Mouse (Mus musculus): ENCODE measurements around the gene Vti1a. TPM values are rescaled to one million over a fixed set of nuclear protein-coding genes. Genes with fewer than 3 reads are reported as not detected.

The Vti1a gene
- polyA plus RNA-seq, 1 experiment, result 39.5 TPM

DNA sequence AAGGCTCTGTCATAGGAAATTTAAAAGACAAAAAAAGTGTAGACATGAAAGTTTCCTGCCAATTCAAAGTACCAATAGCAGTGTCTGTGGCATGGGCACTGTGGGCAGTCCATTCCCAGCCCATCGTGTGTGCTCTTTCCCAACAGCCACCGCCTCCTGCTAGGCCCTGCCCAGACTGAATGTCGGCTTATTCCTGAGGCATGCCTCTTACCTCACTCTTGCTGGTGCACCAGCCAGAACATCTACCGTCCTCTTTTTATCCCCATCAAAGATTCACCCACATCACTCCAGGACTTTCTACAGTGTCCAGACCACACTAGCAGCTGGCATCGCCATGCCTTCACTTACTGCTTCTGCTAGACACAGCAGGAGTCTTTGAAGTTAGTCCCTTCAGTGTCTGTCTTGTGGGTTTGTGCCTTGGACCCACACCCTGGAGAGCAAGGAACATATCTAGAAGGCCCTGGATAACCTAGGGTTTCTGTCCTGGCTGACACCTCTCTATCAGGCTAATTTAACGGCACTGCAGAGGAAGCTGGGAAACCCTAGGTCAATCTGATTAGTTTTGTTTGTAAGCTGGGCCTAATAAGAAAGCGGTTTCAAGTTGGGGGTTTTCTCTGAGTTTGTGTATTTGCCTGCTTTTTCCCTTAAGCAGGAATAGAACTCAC is 220.3 kb downstream of the Vti1a start:
- TF ChIP-seq CTCF (IDR thresholded peaks at IDR 0.05; ENCODE audit: extremely low read depth, insufficient read depth, low read length) (no peak), POLR2A (IDR thresholded peaks at IDR 0.05; ENCODE audit: extremely low read depth, insufficient read depth, low read length) (no peak)
- H3K4me3 ChIP-seq (ENCODE audit: insufficient read depth, low read length), result no peak overlapping the region
- no peak overlapping the region for H3K27ac ChIP-seq (ENCODE audit: insufficient read depth, low read length)
- H3K4me1 ChIP-seq (ENCODE audit: control insufficient read depth, insufficient read depth, low read length), result no peaks in the 10 kb centered on the region

- no peak overlapping the region for H3K4me3 ChIP-seq (ENCODE audit: insufficient read depth, low read length)
- no peak for TF ChIP-seq POLR2A (IDR thresholded peaks at IDR 0.05; ENCODE audit: extremely low read depth, insufficient read depth, low read length)
- TF ChIP-seq CTCF (IDR thresholded peaks at IDR 0.05; ENCODE audit: extremely low read depth, insufficient read depth, low read length), result peak; percentile 54
- H3K27ac ChIP-seq (ENCODE audit: insufficient read depth, low read length), result no peak overlapping the region
- H3K4me1 ChIP-seq (ENCODE audit: control insufficient read depth, insufficient read depth, low read length), result no peaks in the 10 kb centered on the region
Observed at GRCm38 (mm10) chr19:55537691-55538090, 221.6 kb downstream of the Vti1a start.

- no peaks in the 10 kb centered on the region for H3K4me1 ChIP-seq (ENCODE audit: control insufficient read depth, insufficient read depth, low read length)
- no peak overlapping the region for H3K4me3 ChIP-seq (ENCODE audit: insufficient read depth, low read length)
- no peak overlapping the region for H3K27ac ChIP-seq (ENCODE audit: insufficient read depth, low read length)
- TF ChIP-seq POLR2A (IDR thresholded peaks at IDR 0.05; ENCODE audit: extremely low read depth, insufficient read depth, low read length) (no peak), CTCF (IDR thresholded peaks at IDR 0.05; ENCODE audit: extremely low read depth, insufficient read depth, low read length) (no peak)
Observed at GRCm38 (mm10) chr19:55541641-55542040, 225.5 kb downstream of the Vti1a start.

- Histone ChIP-seq H3K4me1 (ENCODE audit: control insufficient read depth, insufficient read depth, low read length) (no peaks in the 10 kb centered on the region), H3K27ac (ENCODE audit: insufficient read depth, low read length) (no peak overlapping the region), H3K4me3 (ENCODE audit: insufficient read depth, low read length) (no peak overlapping the region)
- TF ChIP-seq POLR2A (IDR thresholded peaks at IDR 0.05; ENCODE audit: extremely low read depth, insufficient read depth, low read length) (no peak), CTCF (IDR thresholded peaks at IDR 0.05; ENCODE audit: extremely low read depth, insufficient read depth, low read length) (no peak)
Observed at GRCm38 (mm10) chr19:55542461-55542860, 226.4 kb downstream of the Vti1a start.

- Histone ChIP-seq H3K4me1 (ENCODE audit: control insufficient read depth, insufficient read depth, low read length) (no peaks in the 10 kb centered on the region), H3K27ac (ENCODE audit: insufficient read depth, low read length) (no peak overlapping the region), H3K4me3 (ENCODE audit: insufficient read depth, low read length) (no peak overlapping the region)
- no peak for TF ChIP-seq CTCF (IDR thresholded peaks at IDR 0.05; ENCODE audit: extremely low read depth, insufficient read depth, low read length)
- no peak for TF ChIP-seq POLR2A (IDR thresholded peaks at IDR 0.05; ENCODE audit: extremely low read depth, insufficient read depth, low read length)
Observed at GRCm38 (mm10) chr19:55543188-55543587, 227.1 kb downstream of the Vti1a start.

DNA sequence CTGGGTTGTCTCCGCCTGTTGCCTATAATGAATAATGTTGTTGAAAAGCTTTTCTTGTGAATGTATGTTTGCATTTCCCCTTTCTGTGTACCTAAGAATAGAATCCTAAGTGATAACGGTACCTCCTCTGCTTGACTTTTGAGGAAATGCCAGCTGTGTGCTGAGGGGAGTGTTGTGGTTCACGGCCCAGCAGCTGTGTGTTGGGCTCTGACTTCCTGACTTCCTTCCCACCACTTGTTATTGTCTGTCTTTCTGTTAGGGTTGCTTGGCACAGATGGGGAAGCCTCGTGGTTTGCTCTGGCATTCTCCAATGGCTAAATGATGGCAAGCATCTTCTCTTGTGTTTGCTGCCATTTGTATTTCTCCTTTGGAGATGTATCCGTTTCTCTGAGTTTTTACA is 228.4 kb downstream of the Vti1a start:
- TF ChIP-seq POLR2A (IDR thresholded peaks at IDR 0.05; ENCODE audit: extremely low read depth, insufficient read depth, low read length), result no peak
- no peak for TF ChIP-seq CTCF (IDR thresholded peaks at IDR 0.05; ENCODE audit: extremely low read depth, insufficient read depth, low read length)
- H3K4me3 ChIP-seq (ENCODE audit: insufficient read depth, low read length), result no peak overlapping the region
- no peak overlapping the region for H3K27ac ChIP-seq (ENCODE audit: insufficient read depth, low read length)
- H3K4me1 ChIP-seq (ENCODE audit: control insufficient read depth, insufficient read depth, low read length), result no peaks in the 10 kb centered on the region

DNA sequence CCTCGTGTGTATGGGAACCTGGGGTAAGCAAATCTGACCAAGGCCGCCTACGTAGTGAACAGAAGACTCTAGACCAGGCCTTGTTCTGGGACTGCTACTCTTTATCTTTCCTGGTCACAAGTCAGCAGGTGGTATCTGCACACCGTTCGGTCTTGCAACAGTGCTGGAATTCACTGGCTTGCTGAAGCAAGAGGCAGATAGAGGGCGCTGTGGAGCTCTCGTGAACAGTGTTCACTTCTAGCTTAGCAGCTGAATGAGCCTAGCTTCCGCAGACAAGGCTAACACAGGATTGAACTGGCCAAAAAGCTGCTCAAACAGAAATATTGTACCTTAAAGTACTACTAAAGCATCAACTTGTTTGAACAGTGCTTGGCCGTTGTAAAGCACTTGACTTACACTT is 229.4 kb downstream of the Vti1a start:
- H3K4me3 ChIP-seq (ENCODE audit: insufficient read depth, low read length), result no peak overlapping the region

GRCm38 (mm10) chr19:55546009-55546528 is 230.0 kb downstream of the Vti1a start:
- H3K27ac ChIP-seq (ENCODE audit: insufficient read depth, low read length), result no peak overlapping the region
- H3K4me3 ChIP-seq (ENCODE audit: insufficient read depth, low read length), result no peak overlapping the region
- no peaks in the 10 kb centered on the region for H3K4me1 ChIP-seq (ENCODE audit: control insufficient read depth, insufficient read depth, low read length)
- TF ChIP-seq POLR2A (IDR thresholded peaks at IDR 0.05; ENCODE audit: extremely low read depth, insufficient read depth, low read length) (no peak), CTCF (IDR thresholded peaks at IDR 0.05; ENCODE audit: extremely low read depth, insufficient read depth, low read length) (no peak)

More for the DNA sequence above, 229.4 kb downstream of the Vti1a start:
- TF ChIP-seq POLR2A (IDR thresholded peaks at IDR 0.05; ENCODE audit: extremely low read depth, insufficient read depth, low read length) (no peak), CTCF (IDR thresholded peaks at IDR 0.05; ENCODE audit: extremely low read depth, insufficient read depth, low read length) (peak; percentile 81)
- no peaks in the 10 kb centered on the region for H3K4me1 ChIP-seq (ENCODE audit: control insufficient read depth, insufficient read depth, low read length)
- no peak overlapping the region for H3K27ac ChIP-seq (ENCODE audit: insufficient read depth, low read length)

GRCm38 (mm10) chr19:55548206-55548605 is 232.1 kb downstream of the Vti1a start:
- no peak for TF ChIP-seq POLR2A (IDR thresholded peaks at IDR 0.05; ENCODE audit: extremely low read depth, insufficient read depth, low read length)
- no peak for TF ChIP-seq CTCF (IDR thresholded peaks at IDR 0.05; ENCODE audit: extremely low read depth, insufficient read depth, low read length)
- no peak overlapping the region for H3K27ac ChIP-seq (ENCODE audit: insufficient read depth, low read length)
- no peaks in the 10 kb centered on the region for H3K4me1 ChIP-seq (ENCODE audit: control insufficient read depth, insufficient read depth, low read length)
- H3K4me3 ChIP-seq (ENCODE audit: insufficient read depth, low read length), result no peak overlapping the region

GRCm38 (mm10) chr19:55548656-55549055 is 232.6 kb downstream of the Vti1a start:
- Histone ChIP-seq H3K27ac (ENCODE audit: insufficient read depth, low read length) (no peak overlapping the region), H3K4me3 (ENCODE audit: insufficient read depth, low read length) (no peak overlapping the region), H3K4me1 (ENCODE audit: control insufficient read depth, insufficient read depth, low read length) (no peaks in the 10 kb centered on the region)
- TF ChIP-seq POLR2A (IDR thresholded peaks at IDR 0.05; ENCODE audit: extremely low read depth, insufficient read depth, low read length), result no peak
- no peak for TF ChIP-seq CTCF (IDR thresholded peaks at IDR 0.05; ENCODE audit: extremely low read depth, insufficient read depth, low read length)

Data from cortical plate, adult 2 months (tissue).